Mouse (Mus musculus): ENCODE data around the gene Mdk. TPM values are rescaled to one million over a fixed set of nuclear protein-coding genes. Genes with fewer than 3 reads are reported as not detected.

Mdk gene
- 1,140 and 1,381 TPM in 2 replicates for polyA plus RNA-seq (2012; rRNA removed)
- polyA plus RNA-seq (2014; fragmentation: Nextera tagmentation; extraction: Ambion mirVana) = 1,171 and 1,392 TPM in 2 replicates

GRCm38 (mm10) chr2:91932160-91932711, at the start of gene Mdk:
TSS of gene Mdk (minus strand) at chr2:91932297.
- Histone ChIP-seq H3K36me3 (ENCODE audit: control insufficient read depth, insufficient read depth, low read length) (peaks cover 36% of the 10 kb centered on the region), H3K4me2 (replicated peaks; ENCODE audit: low read depth, low read length, severe bottlenecking) (peak within 1 kb of the TSS; percentile 81), H3K9ac (ENCODE audit: low read depth, low read length, severe bottlenecking) (peak within 1 kb of the TSS; percentile 99), H3K27me3 (ENCODE audit: control insufficient read depth, insufficient read depth, low read length) (no peaks in the 10 kb centered on the region), H3K4me3 (replicated peaks; ENCODE audit: low read length) (peak within 1 kb of the TSS; percentile 73), H3K4me1 (ENCODE audit: control insufficient read depth, insufficient read depth, low read length) (peaks cover 22% of the 10 kb centered on the region), H3K27ac (replicated peaks; ENCODE audit: low read depth, low read length) (peak within 1 kb of the TSS; percentile 99), H3K9me3 (ENCODE audit: control insufficient read depth, low read length) (no peaks in the 10 kb centered on the region)
- no peak for TF ChIP-seq POLR2A (IDR thresholded peaks at IDR 0.05; ENCODE audit: borderline replicate concordance, extremely low read depth, insufficient read depth, insufficient read length)
- ATAC-seq (ENCODE audit: low FRiP score, low read depth) (peak; percentile 1; the same call in 1 of the 2 replicates), DNase-seq (ENCODE audit: low spot score) (peak; percentile 29)
- WGBS = 3% methylated on average over 14 of the region's 16 CpGs

GRCm38 (mm10) chr2:91980830-91981229, 48.7 kb upstream of the Mdk start:
- no peak overlapping the region for H3K4me3 ChIP-seq (replicated peaks; ENCODE audit: low read length)
- no peak for ATAC-seq (ENCODE audit: low FRiP score, low read depth)
- H3K27ac ChIP-seq (replicated peaks; ENCODE audit: low read depth, low read length) = no peak overlapping the region
- H3K36me3 ChIP-seq (ENCODE audit: control insufficient read depth, insufficient read depth, low read length) = peaks cover 6% of the 10 kb centered on the region; the same call in 1 of the 2 replicates
- no peak overlapping the region for H3K9ac ChIP-seq (ENCODE audit: low read depth, low read length, severe bottlenecking)
- H3K4me1 ChIP-seq (ENCODE audit: control insufficient read depth, insufficient read depth, low read length) = peaks cover 14% of the 10 kb centered on the region
- H3K9me3 ChIP-seq (ENCODE audit: control insufficient read depth, low read length) = no peaks in the 10 kb centered on the region
- peaks cover 13% of the 10 kb centered on the region for H3K27me3 ChIP-seq (ENCODE audit: control insufficient read depth, insufficient read depth, low read length)
- 47% methylated on average over 5 of the region's 5 CpGs for WGBS
- no peak for TF ChIP-seq POLR2A (IDR thresholded peaks at IDR 0.05; ENCODE audit: borderline replicate concordance, extremely low read depth, insufficient read depth, insufficient read length)
- H3K4me2 ChIP-seq (replicated peaks; ENCODE audit: low read depth, low read length, severe bottlenecking) = no peak overlapping the region
- no peak for DNase-seq (ENCODE audit: low spot score)

- ATAC-seq (ENCODE audit: low FRiP score, low read depth) (no peak), DNase-seq (ENCODE audit: low spot score) (no peak)
- H3K4me3 ChIP-seq (replicated peaks; ENCODE audit: low read length) = no peak overlapping the region
- H3K27me3 ChIP-seq (ENCODE audit: control insufficient read depth, insufficient read depth, low read length) = peaks cover 19% of the 10 kb centered on the region
- H3K4me2 ChIP-seq (replicated peaks; ENCODE audit: low read depth, low read length, severe bottlenecking) = no peak overlapping the region
- peaks cover 18% of the 10 kb centered on the region for H3K4me1 ChIP-seq (ENCODE audit: control insufficient read depth, insufficient read depth, low read length)
- WGBS = 19% methylated on average over 4 of the region's 4 CpGs
- TF ChIP-seq POLR2A (IDR thresholded peaks at IDR 0.05; ENCODE audit: borderline replicate concordance, extremely low read depth, insufficient read depth, insufficient read length) = no peak
- H3K27ac ChIP-seq (replicated peaks; ENCODE audit: low read depth, low read length) = no peak overlapping the region
- no peak overlapping the region for H3K9ac ChIP-seq (ENCODE audit: low read depth, low read length, severe bottlenecking)
- H3K36me3 ChIP-seq (ENCODE audit: control insufficient read depth, insufficient read depth, low read length) = peaks cover 6% of the 10 kb centered on the region; the same call in 1 of the 2 replicates
- no peaks in the 10 kb centered on the region for H3K9me3 ChIP-seq (ENCODE audit: control insufficient read depth, low read length)
Observed at GRCm38 (mm10) chr2:91980245-91980644, 48.1 kb upstream of the Mdk start.

GRCm38 (mm10) chr2:91978547-91978946, 46.5 kb upstream of the Mdk start:
- Histone ChIP-seq H3K4me1 (ENCODE audit: control insufficient read depth, insufficient read depth, low read length) (peaks cover 9% of the 10 kb centered on the region), H3K4me2 (replicated peaks; ENCODE audit: low read depth, low read length, severe bottlenecking) (no peak overlapping the region), H3K27me3 (ENCODE audit: control insufficient read depth, insufficient read depth, low read length) (peaks cover 27% of the 10 kb centered on the region), H3K4me3 (replicated peaks; ENCODE audit: low read length) (no peak overlapping the region), H3K9ac (ENCODE audit: low read depth, low read length, severe bottlenecking) (no peak overlapping the region), H3K36me3 (ENCODE audit: control insufficient read depth, insufficient read depth, low read length) (peaks cover 6% of the 10 kb centered on the region; the same call in 1 of the 2 replicates), H3K9me3 (ENCODE audit: control insufficient read depth, low read length) (no peaks in the 10 kb centered on the region), H3K27ac (replicated peaks; ENCODE audit: low read depth, low read length) (no peak overlapping the region)
- no peak for TF ChIP-seq POLR2A (IDR thresholded peaks at IDR 0.05; ENCODE audit: borderline replicate concordance, extremely low read depth, insufficient read depth, insufficient read length)
- peak; percentile 56; the same call in 1 of the 2 replicates for ATAC-seq (ENCODE audit: low FRiP score, low read depth)
- peak; percentile 66 for DNase-seq (ENCODE audit: low spot score)
- 24% methylated on average over 2 of the region's 2 CpGs for WGBS

- no peak for ATAC-seq (ENCODE audit: low FRiP score, low read depth)
- H3K4me1 ChIP-seq (ENCODE audit: control insufficient read depth, insufficient read depth, low read length) = peaks cover 9% of the 10 kb centered on the region
- TF ChIP-seq POLR2A (IDR thresholded peaks at IDR 0.05; ENCODE audit: borderline replicate concordance, extremely low read depth, insufficient read depth, insufficient read length) = no peak
Observed at GRCm38 (mm10) chr2:91977960-91978359, 45.9 kb upstream of the Mdk start.

More at GRCm38 (mm10) chr2:91977960-91978359, 45.9 kb upstream of the Mdk start:
- no peak for DNase-seq (ENCODE audit: low spot score)
- Histone ChIP-seq H3K27ac (replicated peaks; ENCODE audit: low read depth, low read length) (no peak overlapping the region), H3K36me3 (ENCODE audit: control insufficient read depth, insufficient read depth, low read length) (peaks cover 4% of the 10 kb centered on the region; the same call in 1 of the 2 replicates), H3K9me3 (ENCODE audit: control insufficient read depth, low read length) (no peaks in the 10 kb centered on the region), H3K27me3 (ENCODE audit: control insufficient read depth, insufficient read depth, low read length) (peaks cover 27% of the 10 kb centered on the region), H3K4me2 (replicated peaks; ENCODE audit: low read depth, low read length, severe bottlenecking) (no peak overlapping the region), H3K4me3 (replicated peaks; ENCODE audit: low read length) (no peak overlapping the region), H3K9ac (ENCODE audit: low read depth, low read length, severe bottlenecking) (no peak overlapping the region)
- 78% methylated on average over 4 of the region's 4 CpGs for WGBS
